Mouse (Mus musculus) erythroblast, embryonic 14.5 days (primary cell): ENCODE results near the gene Art3. TPM values are rescaled to one million over a fixed set of nuclear protein-coding genes. Genes with fewer than 3 reads are reported as not detected.

Source experiments
- H3K27me3 ChIP-seq: 2 replicates; pipeline ENCODE4 v1.6.1; 2012; ENCODE audit warnings: inconsistent platforms; ENCODE audit not compliant: control insufficient read depth
- H3K36me3 ChIP-seq: 2 replicates; pipeline ENCODE4 v1.6.1; 2012; ENCODE audit warnings: mild to moderate bottlenecking, inconsistent platforms; ENCODE audit not compliant: control insufficient read depth
- H3K4me1 ChIP-seq: 2 replicates; pipeline ENCODE4 v1.6.1; 2012; ENCODE audit warnings: inconsistent platforms; ENCODE audit not compliant: control insufficient read depth
- H3K4me3 ChIP-seq: replicated peaks from 2 replicates; pipeline ENCODE3; 2012; ENCODE audit warnings: moderate library complexity, mild to moderate bottlenecking, inconsistent platforms
- H3K9me3 ChIP-seq: 2 replicates; pipeline ENCODE4 v1.6.1; 2012; ENCODE audit warnings: low read length, inconsistent platforms, mixed read lengths; ENCODE audit not compliant: control insufficient read depth
- GATA1 ChIP-seq: IDR thresholded peaks from 2 replicates; pipeline ENCODE4 v1.6.1; 2012; ENCODE audit warnings: low read length, inconsistent platforms, mixed read lengths
- TAL1 ChIP-seq: IDR thresholded peaks from 3 replicates; pipeline ENCODE4 v1.6.1; 2012; ENCODE audit warnings: low read length, inconsistent platforms, mixed read lengths
- polyA plus RNA-seq: library from polyadenylated mRNA; stranded (reverse); fragments of >175 nt; gene quantifications from 2 replicates; pipeline ENCODE4 v1.2.3, GENCODE M21; 2012

The Art3 gene
- not detected in 2 replicates for polyA plus RNA-seq

DNA sequence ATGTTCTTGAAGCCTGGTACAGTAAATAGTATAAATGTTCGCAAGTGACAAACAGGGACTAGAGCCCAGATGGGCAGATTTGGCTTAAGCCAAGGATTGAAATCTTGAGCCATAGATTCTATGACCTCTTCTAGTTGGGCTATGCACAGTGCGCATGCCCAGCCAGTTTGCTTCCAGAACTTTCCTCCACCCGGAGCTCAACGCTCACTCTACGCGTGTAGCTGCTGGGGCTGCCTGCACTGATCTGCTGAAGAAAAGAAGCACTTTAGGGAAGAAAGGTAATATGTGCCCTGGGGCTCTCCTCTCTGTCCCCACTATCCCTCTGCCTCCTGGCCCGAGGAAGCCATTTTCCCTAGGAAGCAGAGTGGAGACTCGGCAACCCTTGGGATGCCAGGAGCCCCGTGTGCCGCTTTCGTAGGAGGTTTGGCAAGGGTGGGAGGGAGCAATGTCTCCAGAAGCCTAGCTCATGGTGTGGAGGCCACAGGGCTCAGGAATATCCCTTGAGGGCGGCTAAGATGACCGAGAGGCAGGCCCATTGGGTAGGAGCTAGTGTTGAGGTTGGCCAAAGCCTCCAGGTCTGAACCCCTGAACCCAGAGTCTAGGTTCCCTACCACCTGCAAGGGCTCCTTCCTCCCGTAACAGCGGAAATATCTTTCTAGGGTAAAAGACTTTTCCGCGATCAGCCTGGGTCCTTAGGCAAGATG lies at the start of gene Art3:
Gene Art3 (plus strand): TSS at position 193 of the 704 bp plus-strand sequence.
- no peak within 1 kb of the TSS for H3K4me3 ChIP-seq
- peaks cover 7% of the 10 kb centered on the region for H3K27me3 ChIP-seq
- TF ChIP-seq GATA1 = no peak
- no peak for TF ChIP-seq TAL1
- no peaks in the 10 kb centered on the region for H3K36me3 ChIP-seq
- H3K9me3 ChIP-seq = no peaks in the 10 kb centered on the region
- no peaks in the 10 kb centered on the region for H3K4me1 ChIP-seq

DNA sequence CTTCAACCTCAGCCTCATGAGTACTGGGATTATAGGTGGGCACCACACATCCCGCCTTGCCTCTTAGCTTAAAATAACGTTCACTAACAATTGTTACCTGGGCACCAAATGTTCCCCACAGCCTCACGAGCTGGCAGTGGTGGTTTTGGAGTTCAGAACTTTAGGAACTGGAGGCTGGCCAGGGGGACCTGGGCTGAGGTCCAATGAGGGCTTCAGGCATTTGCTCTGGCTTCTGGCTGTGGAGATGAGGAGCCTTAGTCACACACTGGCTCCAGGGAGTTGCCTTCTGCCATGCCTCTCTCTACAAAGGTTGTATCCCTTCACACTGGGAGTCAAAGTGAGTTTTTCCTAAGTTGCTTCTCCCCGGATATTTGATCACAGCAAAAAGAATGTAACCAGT lies 49.1 kb upstream of the Art3 start:
- peaks cover 4% of the 10 kb centered on the region for H3K27me3 ChIP-seq
- peaks cover 32% of the 10 kb centered on the region for H3K4me1 ChIP-seq
- no peaks in the 10 kb centered on the region for H3K9me3 ChIP-seq
- TF ChIP-seq TAL1 (no peak), GATA1 (no peak)
- no peak overlapping the region for H3K4me3 ChIP-seq
- H3K36me3 ChIP-seq = peaks cover 21% of the 10 kb centered on the region

DNA sequence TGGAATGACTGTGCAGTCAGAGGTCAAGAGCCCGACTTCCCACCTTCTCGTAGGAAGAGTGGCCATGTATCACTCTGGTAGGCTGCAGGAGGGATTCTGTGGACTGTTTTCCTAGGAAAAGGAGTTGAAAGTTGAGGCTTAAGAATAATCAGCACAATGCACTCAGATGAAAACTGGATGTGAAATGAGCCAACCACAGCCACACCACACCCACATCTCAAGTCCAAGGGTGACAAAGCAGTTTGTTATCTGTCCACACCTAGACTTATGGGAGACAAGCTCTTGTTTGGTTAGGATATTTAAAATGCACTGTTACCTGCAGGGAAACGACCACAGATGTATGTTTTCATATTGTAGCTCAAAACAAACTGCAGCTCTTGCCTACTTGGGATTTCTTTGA lies 48.5 kb upstream of the Art3 start:
- Histone ChIP-seq H3K27me3 (no peaks in the 10 kb centered on the region), H3K4me3 (no peak overlapping the region), H3K36me3 (peaks cover 27% of the 10 kb centered on the region), H3K4me1 (peaks cover 27% of the 10 kb centered on the region), H3K9me3 (no peaks in the 10 kb centered on the region)
- TF ChIP-seq GATA1 = peak; percentile 63
- TF ChIP-seq TAL1 = no peak

DNA sequence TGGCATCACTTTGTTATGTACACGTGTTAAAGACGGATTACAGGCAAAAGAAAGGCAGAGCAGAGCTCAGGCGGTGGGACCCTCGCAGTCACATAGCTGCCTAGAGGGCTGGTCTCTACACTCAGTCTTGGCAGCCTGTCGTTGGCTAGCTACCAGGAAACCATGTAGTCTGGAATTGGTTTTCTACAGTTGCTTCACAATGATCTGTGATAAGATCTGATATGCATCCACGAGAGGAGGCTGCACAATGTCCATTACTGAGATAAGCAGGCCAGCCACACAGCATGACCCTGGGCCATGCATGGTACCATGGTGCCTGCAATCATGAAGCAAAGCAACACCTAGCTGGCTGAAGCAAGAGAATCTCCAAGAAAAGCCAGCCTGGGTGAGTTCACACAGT lies 43.8 kb upstream of the Art3 start:
- TF ChIP-seq GATA1 = no peak
- no peak for TF ChIP-seq TAL1
- no peaks in the 10 kb centered on the region for H3K27me3 ChIP-seq
- H3K4me1 ChIP-seq = peaks cover 10% of the 10 kb centered on the region
- H3K9me3 ChIP-seq = no peaks in the 10 kb centered on the region
- H3K4me3 ChIP-seq = no peak overlapping the region
- peaks cover 67% of the 10 kb centered on the region for H3K36me3 ChIP-seq

DNA sequence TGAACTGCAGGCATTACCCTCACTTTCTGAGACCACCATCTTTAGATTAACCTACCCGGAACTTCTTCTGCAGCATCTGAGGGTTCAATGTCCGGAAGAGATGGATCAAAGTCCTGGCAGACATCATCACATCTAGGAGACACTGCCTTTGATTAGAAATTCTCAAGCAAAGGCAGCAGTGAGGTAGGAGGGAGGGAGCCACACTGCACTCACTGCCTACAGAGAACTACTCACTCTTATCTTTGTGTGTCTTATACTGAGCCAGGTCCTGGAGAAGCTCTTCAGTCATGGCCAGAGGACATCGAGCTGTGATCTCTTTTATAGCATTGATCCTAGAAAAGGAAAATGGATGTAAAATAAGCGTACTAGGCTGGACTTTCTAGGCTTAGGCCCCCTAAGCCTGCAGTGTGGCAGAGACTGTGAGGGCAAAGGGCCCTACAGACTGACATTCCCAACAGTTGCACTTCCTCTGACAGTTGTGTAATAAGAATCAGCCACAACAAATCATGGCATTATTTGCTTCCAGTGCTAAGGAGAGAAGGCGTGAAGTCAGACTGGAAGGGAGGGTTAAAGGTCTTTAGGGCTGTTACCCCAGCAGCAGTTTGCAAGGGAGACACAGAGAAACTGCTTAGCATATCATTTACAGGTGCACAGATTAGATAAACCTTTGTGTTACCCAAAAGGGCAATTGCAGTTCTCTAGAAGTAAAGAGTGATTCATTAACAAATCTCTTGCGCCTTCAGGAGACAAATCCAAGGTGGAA lies 39.8 kb upstream of the Art3 start:
- TF ChIP-seq GATA1 (no peak), TAL1 (no peak)
- H3K36me3 ChIP-seq = peaks cover 85% of the 10 kb centered on the region

DNA sequence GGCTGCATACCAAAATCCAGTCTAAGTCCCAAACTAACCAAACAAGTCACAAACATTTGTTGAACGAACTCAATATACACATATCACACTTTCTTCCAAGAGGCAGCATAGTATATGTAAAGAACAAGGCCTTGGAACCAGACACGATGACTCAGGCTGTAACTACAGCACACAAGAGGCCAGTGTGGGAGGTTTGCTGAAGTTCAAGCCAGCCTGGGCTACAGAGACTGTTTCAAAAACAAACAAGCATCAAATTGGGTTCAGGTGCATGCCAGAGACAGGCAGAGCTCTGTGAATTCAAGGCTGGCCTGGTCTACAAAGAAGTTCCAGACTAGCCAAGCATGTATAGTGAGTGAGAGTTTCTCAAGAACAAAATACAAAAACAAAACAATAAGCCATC lies 37.1 kb upstream of the Art3 start:
- Histone ChIP-seq H3K9me3 (no peaks in the 10 kb centered on the region), H3K4me1 (no peaks in the 10 kb centered on the region), H3K27me3 (no peaks in the 10 kb centered on the region), H3K4me3 (no peak overlapping the region), H3K36me3 (peaks cover 80% of the 10 kb centered on the region)
- TF ChIP-seq TAL1 (no peak), GATA1 (no peak)

More for the DNA sequence above, 39.8 kb upstream of the Art3 start:
- Histone ChIP-seq H3K4me1 (no peaks in the 10 kb centered on the region), H3K27me3 (no peaks in the 10 kb centered on the region), H3K9me3 (no peaks in the 10 kb centered on the region), H3K4me3 (no peak overlapping the region)

DNA sequence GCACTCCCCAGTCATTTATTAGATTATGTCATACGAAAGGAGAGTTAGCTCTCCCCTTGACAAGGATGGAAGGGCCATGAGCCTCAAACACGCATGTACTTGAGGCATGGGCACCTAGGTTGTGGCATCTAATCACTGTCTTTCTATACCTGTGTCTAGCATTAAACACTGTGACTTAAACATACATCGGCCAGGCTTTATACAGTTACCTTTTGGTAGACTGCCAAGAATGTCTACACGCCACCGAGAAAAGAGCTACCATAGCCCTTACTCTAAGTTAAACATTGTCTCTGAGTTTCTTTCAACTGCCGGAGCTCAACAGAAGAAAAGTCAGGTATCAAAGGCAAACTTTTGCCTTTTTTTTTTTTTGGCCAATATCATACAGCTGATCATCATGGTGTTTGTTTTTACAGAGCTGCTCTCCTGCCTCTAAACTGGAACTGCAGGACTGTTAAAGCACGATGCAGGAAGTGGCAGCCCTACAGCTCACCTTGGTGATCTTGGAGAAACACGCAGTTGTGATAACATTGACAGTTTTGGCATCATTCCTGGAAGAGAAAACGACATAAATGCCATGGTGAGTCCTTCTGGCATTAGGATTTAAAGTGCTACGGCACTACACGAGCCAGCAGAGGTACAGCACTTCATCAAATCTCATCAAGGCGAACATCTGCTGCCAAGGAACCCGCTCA lies 29.3 kb upstream of the Art3 start:
- Histone ChIP-seq H3K4me3 (no peak overlapping the region), H3K4me1 (no peaks in the 10 kb centered on the region), H3K9me3 (no peaks in the 10 kb centered on the region), H3K36me3 (peaks cover 76% of the 10 kb centered on the region), H3K27me3 (no peaks in the 10 kb centered on the region)
- TF ChIP-seq GATA1 (no peak), TAL1 (no peak)

DNA sequence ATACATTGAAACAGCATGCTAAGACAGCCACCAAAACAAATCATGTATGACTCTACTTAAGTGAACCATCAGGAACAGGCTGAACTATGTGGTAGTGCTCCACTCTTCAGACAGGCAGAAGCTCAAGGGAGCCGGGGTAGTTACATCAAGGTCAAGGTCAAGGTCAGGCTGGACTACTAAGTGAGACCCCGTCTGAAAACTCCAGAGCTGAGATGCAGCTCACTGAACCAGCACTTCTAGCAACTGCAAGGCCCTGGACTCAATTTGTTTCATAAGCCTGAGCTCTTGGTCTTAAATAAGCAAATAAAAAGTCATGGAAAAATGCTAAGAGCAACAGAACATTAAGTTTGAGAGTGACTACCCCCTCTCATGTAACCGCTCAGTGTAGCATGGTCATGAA lies 27.3 kb upstream of the Art3 start:
- no peak for TF ChIP-seq TAL1
- no peak for TF ChIP-seq GATA1
- Histone ChIP-seq H3K27me3 (no peaks in the 10 kb centered on the region), H3K4me1 (peaks cover 14% of the 10 kb centered on the region), H3K4me3 (no peak overlapping the region), H3K9me3 (no peaks in the 10 kb centered on the region), H3K36me3 (peaks cover 69% of the 10 kb centered on the region)
